Mouse (Mus musculus) lung, postnatal 10 days (tissue): ENCODE measurements around the gene Cops3.

Experiments used
- DNase-seq: peaks from one replicate; pipeline ENCODE4 v3.0.0; 2021

Gene Cops3

GRCm38 (mm10) chr11:59777259-59777658 is 62.4 kb downstream of the Cops3 start:
- DNase-seq: no peak

GRCm38 (mm10) chr11:59775435-59776148 is 64.0 kb downstream of the Cops3 start:
- no peak for DNase-seq

- DNase-seq: no peak
These were observed 65.1 kb downstream of the Cops3 start for GRCm38 (mm10) chr11:59774522-59774921.

GRCm38 (mm10) chr11:59772902-59773301 is 66.7 kb downstream of the Cops3 start:
- DNase-seq: no peak

GRCm38 (mm10) chr11:59772291-59772690 is 67.3 kb downstream of the Cops3 start:
- no peak for DNase-seq

GRCm38 (mm10) chr11:59770753-59771152 is 68.9 kb downstream of the Cops3 start:
- no peak for DNase-seq

GRCm38 (mm10) chr11:59769738-59770137 is 69.9 kb downstream of the Cops3 start:
- no peak for DNase-seq

- DNase-seq: no peak
These were observed 70.3 kb downstream of the Cops3 start for GRCm38 (mm10) chr11:59769307-59769706.
